22 mouse cellular contexts compared by ENCODE assay signal in the genomic region with DNA sequence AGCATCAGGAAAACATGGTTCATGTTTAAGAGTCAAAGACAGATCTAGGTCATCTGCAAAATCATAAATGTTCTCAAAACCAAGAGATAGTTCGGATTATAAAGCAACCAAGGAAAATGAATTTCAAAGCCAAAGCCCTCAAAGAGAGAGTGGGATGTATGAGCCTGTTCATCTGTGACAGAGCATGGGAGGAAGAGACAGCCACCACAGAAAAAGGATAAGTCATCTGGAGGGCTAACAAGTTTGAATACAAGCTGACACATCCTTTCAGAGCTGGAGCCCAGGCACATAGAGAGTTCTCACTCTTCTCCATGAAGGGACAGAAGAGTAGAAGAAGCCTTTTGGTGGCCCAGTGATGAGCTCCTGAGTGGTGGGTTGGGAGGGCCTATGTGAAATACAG. TPM values are rescaled to one million over a fixed set of nuclear protein-coding genes. Genes with fewer than 3 reads are reported as not detected.
A peak's percentile ranks its signal among the peaks of the same experiment; 100 is the strongest.
DNase-seq lines count a peak whose midpoint lies in the region; ATAC-seq and TF ChIP-seq lines count a peak whose summit lies in the region.
"Had no signal": no experiment of that assay in that cellular context is flagged by ENCODE, and none has a peak within 500 bp of the region (broad histone marks: within the 10 kb centered on the region; RNA-seq: fewer than 3 reads in every experiment).

No protein-coding gene starts in this region.

- peak; percentile 75 for ATAC-seq in frontal cortex, adult (ENCODE audit: low TSS enrichment)
- ATAC-seq: activated CD4-positive, CD25-positive, alpha-beta regulatory T cell, adult 4 months; CD4-positive, CD25-positive, alpha-beta regulatory T cell, adult 4 months; Patski had no signal

- H3K4me3 ChIP-seq in layer of hippocampus, adult 2 months, result no peak overlapping the region

- no peak for TF ChIP-seq CTCF in layer of hippocampus, adult 2 months (conservative IDR thresholded peaks at IDR 0.05)

- H3K27ac ChIP-seq in layer of hippocampus, adult 2 months, result 0 out of 2 replicates have a peak overlapping the region, but pooled peaks have one; percentile 33

- DNase-seq in frontal cortex, postnatal 14 days (ENCODE audit: low spot score in 2 of 2), result no peak
- DNase-seq in layer of hippocampus, adult 2 months (ENCODE audit: low spot score in 2 of 2), result no peak
- no peak for DNase-seq in layer of hippocampus, postnatal 25 days (ENCODE audit: extremely low spot score in 1 of 2, low spot score in 1 of 2)
- DNase-seq in right cerebral cortex, adult 18-20 months, result peak; percentile 19
- DNase-seq in right cerebral cortex, postnatal 14 days, result no peak
- peak; percentile 68 for DNase-seq in brain, adult 2 months (ENCODE audit: low read depth, low spot score)
- no peak for DNase-seq in ovary, adult 18-20 months (ENCODE audit: low spot score)
- DNase-seq: adrenal gland, adult 2 months; adrenal gland, adult 8-10 months; adrenal gland, postnatal 10 days; adrenal gland, postnatal 14 days; adrenal gland, postnatal 25 days; adrenal gland, postnatal 36 days; B cell, adult 2 months; cerebellum, adult 11 months; cerebellum, adult 11-12 months; cerebellum, adult 18-20 months had no signal

RNA-seq across cellular contexts. Expression of gene Rtn1, which starts 55.3 kb away (rescaled TPM):
- 1,000 to 10,000 TPM; 1,333 to 1,442 TPM for total RNA-seq in layer of hippocampus, adult 2 months (2021)
- 1,000 to 10,000 TPM; 1,472 to 1,555 TPM for total RNA-seq in layer of hippocampus, postnatal 25 days (2021)
- total RNA-seq: MEL had no signal

Comparison
In these comparisons a context has a peak if more than half of its experiments do, and no peak if none do; other contexts are left out.
1. DNase-seq: peak in right cerebral cortex, adult 18-20 months (single experiment) and brain, adult 2 months (single experiment); none in frontal cortex, postnatal 14 days (0 of 2), layer of hippocampus, adult 2 months (0 of 2), layer of hippocampus, postnatal 25 days (0 of 2), right cerebral cortex, postnatal 14 days (single experiment) and ovary, adult 18-20 months (single experiment).